Mouse (Mus musculus) thymus, adult 2 months (tissue): ENCODE results near the gene Spag9. TPM values are rescaled to one million over a fixed set of nuclear protein-coding genes. Genes with fewer than 3 reads are reported as not detected.

ENCODE experiments used
- DNase-seq: peaks from one replicate; pipeline ENCODE4 v3.0.0; 2021
- H3K27ac ChIP-seq: fragments of 200-500 bp; 2 replicates; pipeline ENCODE4 v1.5.1; 2012; ENCODE audit warnings: low read length, control low read depth; ENCODE audit not compliant: control insufficient read depth, insufficient read depth
- H3K27me3 ChIP-seq: fragments of 200-500 bp; 2 replicates; pipeline ENCODE4 v1.6.1; 2012; ENCODE audit warnings: mild to moderate bottlenecking, low read length, moderate library complexity, mixed read lengths; ENCODE audit not compliant: control insufficient read depth, insufficient read depth
- H3K36me3 ChIP-seq: fragments of 200-500 bp; 2 replicates; pipeline ENCODE4 v1.6.1; 2012; ENCODE audit warnings: mild to moderate bottlenecking, low read length, moderate library complexity; ENCODE audit not compliant: control insufficient read depth, insufficient read depth
- H3K4me1 ChIP-seq: fragments of 200-500 bp; replicated peaks from 2 replicates; pipeline ENCODE4 v1.6.1; 2012; ENCODE audit warnings: low read length; ENCODE audit not compliant: control insufficient read depth, insufficient read depth
- H3K4me3 ChIP-seq: fragments of 200-500 bp; 2 replicates; pipeline ENCODE4 v1.5.1; 2012; ENCODE audit warnings: mild to moderate bottlenecking, low read length, control low read depth, moderate library complexity; ENCODE audit not compliant: control insufficient read depth, insufficient read depth
- CTCF ChIP-seq: fragments of 200-500 bp; IDR thresholded peaks from 2 replicates; pipeline ENCODE4 v1.5.1; 2012; ENCODE audit warnings: mild to moderate bottlenecking, control low read depth, low read length, moderate library complexity, borderline replicate concordance; ENCODE audit not compliant: control insufficient read depth, poor library complexity, insufficient read depth; ENCODE audit errors: extremely low read depth
- POLR2A ChIP-seq: fragments of 200-500 bp; IDR thresholded peaks from 2 replicates; pipeline ENCODE4 v1.6.1; 2012; ENCODE audit warnings: mild to moderate bottlenecking, low read length, control low read depth, moderate library complexity; ENCODE audit not compliant: control insufficient read depth, poor library complexity, insufficient read depth; ENCODE audit errors: extremely low read depth
- WGBS: fragments of 180-500 bp; shearing (Covaris S2); methylation state at CpG from one replicate; pipeline ENCODE4 v1.1.7; 2018; 5-methylcytosine and 5-hydroxymethylcytosine counted together
- polyA plus RNA-seq: library from polyadenylated mRNA; depleted of rRNA; stranded (reverse); fragments of >200 nt; gene quantifications from 2 replicates; pipeline ENCODE4 v1.2.3, GENCODE M21; 2012

Gene Spag9
- polyA plus RNA-seq, 1 experiment = 22.0 TPM

DNA sequence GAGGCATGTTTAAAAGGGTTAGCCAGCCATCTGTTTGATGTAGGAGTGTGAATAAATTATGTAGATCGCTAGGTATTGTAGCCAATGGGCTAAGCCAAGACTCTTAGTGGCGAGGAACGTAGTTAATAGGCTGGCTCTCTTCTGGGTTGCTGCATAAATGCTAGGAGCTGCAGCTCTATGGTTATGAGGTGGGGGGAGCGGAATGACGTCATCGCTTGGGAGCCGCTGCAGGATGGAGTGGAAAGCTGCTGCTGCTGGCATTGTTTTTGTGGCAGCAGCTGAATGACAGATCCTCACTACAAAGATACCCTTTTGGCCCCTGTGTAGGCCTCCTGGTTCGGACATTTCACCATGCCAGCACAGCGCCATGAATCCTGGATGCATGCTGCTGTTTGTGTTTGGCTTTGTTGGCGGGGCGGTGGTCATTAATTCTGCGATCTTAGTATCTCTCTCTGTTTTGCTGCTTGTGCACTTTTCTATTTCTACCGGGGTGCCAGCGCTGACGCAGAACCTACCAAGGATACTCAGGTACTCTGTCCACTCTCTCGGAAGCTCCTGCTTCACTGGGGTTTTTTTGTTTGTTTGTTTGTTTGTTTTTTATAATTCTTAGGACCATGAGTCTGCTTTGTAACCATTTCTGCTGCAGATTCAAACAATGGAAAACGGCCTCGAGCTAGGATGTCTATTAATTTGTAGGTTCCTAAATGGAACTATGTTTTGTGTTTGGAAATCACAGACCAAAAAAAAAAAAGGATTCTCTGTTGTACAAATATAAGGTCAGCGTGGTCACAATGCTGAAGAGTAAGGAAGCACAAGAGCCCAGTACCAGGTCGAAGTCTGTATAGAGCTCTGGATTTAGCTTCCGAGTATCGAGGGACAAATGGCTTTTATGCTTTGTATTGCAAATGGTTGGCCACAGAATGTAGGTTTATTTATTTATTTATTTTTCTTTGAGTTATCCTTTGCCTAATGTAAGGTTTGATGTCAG, 48.4 kb downstream of the Spag9 start:
- 89% methylated on average over 22 of the region's 22 CpGs for WGBS
- Histone ChIP-seq H3K4me3 (no peak overlapping the region), H3K27me3 (no peaks in the 10 kb centered on the region), H3K27ac (no peak overlapping the region), H3K36me3 (peaks cover 9% of the 10 kb centered on the region; the same call in 1 of the 2 replicates), H3K4me1 (no peaks in the 10 kb centered on the region)
- no peak for DNase-seq
- TF ChIP-seq CTCF (no peak), POLR2A (no peak)

DNA sequence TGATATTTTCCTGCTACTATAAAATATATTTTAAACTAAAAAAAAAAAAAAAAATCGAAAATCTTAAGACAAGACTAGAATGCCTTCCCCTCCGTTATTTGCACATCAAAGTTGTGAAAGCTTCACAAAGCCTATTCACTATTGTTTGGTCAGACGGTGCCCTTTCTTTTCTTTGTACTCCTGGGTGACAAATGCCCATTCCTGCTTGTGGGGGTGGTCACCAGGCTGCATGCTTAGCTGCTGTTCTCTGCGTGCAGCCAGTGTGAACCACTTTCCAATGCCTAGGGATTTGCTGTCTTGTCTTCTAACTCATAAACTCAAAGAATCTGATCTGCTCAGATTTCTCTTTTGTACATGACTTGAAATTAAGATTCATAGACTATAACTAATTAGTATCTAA, 49.1 kb downstream of the Spag9 start:
- TF ChIP-seq CTCF (no peak), POLR2A (no peak)
- no peak overlapping the region for H3K4me3 ChIP-seq
- H3K4me1 ChIP-seq = no peaks in the 10 kb centered on the region
- peaks cover 9% of the 10 kb centered on the region; the same call in 1 of the 2 replicates for H3K36me3 ChIP-seq
- H3K27me3 ChIP-seq = no peaks in the 10 kb centered on the region
- WGBS = 91% methylated on average over 4 of the region's 4 CpGs
- H3K27ac ChIP-seq = no peak overlapping the region
- no peak for DNase-seq

GRCm38 (mm10) chr11:94047288-94047687, 51.4 kb downstream of the Spag9 start:
- TF ChIP-seq CTCF = no peak
- TF ChIP-seq POLR2A = no peak
- no peak for DNase-seq
- Histone ChIP-seq H3K4me3 (no peak overlapping the region), H3K27ac (no peak overlapping the region), H3K4me1 (no peaks in the 10 kb centered on the region), H3K27me3 (no peaks in the 10 kb centered on the region), H3K36me3 (peaks cover 9% of the 10 kb centered on the region; the same call in 1 of the 2 replicates)
- 100% methylated on average over 2 of the region's 2 CpGs for WGBS

DNA sequence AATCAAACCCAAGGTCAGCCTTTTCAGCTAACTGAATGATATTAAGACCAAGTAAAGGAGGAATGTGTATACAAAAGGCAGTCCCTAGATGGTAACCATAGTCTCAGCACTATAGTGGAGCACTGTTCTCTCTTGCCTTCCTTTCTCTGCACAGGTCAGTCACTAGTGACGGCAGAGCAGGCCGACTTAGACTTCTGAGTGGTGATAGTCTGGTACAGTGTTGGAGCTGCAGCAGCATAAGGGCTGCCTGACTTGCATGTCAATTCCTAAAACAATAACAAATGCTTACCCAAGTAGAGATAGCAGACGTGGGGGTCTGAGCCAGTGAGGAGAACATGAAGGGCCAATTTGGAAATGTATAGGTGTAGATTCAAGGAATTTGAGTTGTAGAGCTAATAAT, 58.3 kb downstream of the Spag9 start:
- no peak overlapping the region for H3K27ac ChIP-seq
- no peak for DNase-seq
- H3K36me3 ChIP-seq = no peaks in the 10 kb centered on the region
- no peak overlapping the region for H3K4me3 ChIP-seq
- WGBS = 96% methylated on average over 3 of the region's 3 CpGs
- no peaks in the 10 kb centered on the region for H3K27me3 ChIP-seq
- TF ChIP-seq CTCF (no peak), POLR2A (no peak)
- H3K4me1 ChIP-seq = no peaks in the 10 kb centered on the region

- H3K4me3 ChIP-seq = no peak overlapping the region
- no peaks in the 10 kb centered on the region for H3K4me1 ChIP-seq
- 98% methylated on average over 3 of the region's 3 CpGs for WGBS
- no peaks in the 10 kb centered on the region for H3K36me3 ChIP-seq
- no peak for DNase-seq
- H3K27ac ChIP-seq = no peak overlapping the region
- TF ChIP-seq POLR2A = no peak
- no peak for TF ChIP-seq CTCF
- H3K27me3 ChIP-seq = no peaks in the 10 kb centered on the region
These were observed 59.0 kb downstream of the Spag9 start for GRCm38 (mm10) chr11:94054901-94055300.

DNA sequence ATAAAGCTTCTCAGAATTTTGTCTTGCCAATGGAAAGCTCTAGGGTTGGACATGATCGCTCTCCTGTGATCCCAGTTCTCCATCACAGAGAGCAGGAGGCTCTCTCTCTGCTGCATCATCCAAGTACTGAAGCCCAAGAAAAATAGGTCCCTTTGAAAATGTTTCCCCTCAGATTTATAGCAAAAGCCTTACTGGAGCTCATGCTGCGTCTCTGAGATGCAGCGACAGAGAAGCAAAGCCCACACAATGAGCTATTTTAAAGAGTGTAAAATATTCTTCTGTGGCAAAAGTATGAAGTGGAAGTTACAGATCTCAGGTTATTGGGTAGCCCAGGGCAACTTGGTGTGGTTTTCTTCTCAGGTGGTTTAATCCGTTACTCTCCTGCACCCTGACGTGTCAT, 68.0 kb downstream of the Spag9 start:
- DNase-seq = no peak
- no peaks in the 10 kb centered on the region for H3K4me1 ChIP-seq
- peaks cover 4% of the 10 kb centered on the region; the same call in 1 of the 2 replicates for H3K36me3 ChIP-seq
- 60% methylated on average over 5 of the region's 5 CpGs for WGBS
- no peaks in the 10 kb centered on the region for H3K27me3 ChIP-seq
- no peak overlapping the region for H3K4me3 ChIP-seq
- H3K27ac ChIP-seq = no peak overlapping the region
- TF ChIP-seq POLR2A (no peak), CTCF (no peak)
